Mouse (Mus musculus) liver, embryonic 14.5 days (tissue): ENCODE measurements around the gene Nhsl2. TPM values are rescaled to one million over a fixed set of nuclear protein-coding genes. Genes with fewer than 3 reads are reported as not detected.

Source experiments
- ATAC-seq: fragments of 200-750 bp; cut with Nextera tagmentation; 2 replicates; pipeline ENCODE4 v1.8.0; 2017; ENCODE audit warnings: moderate number of reproducible peaks, mild to moderate bottlenecking, moderate library complexity; ENCODE audit not compliant: insufficient read depth
- DNase-seq, 3 experiments: peaks; one replicate each; pipeline ENCODE4 v3.0.0-alpha.2; 2012 to 2013; ENCODE audit warnings: low read depth in 3 of 3, low spot score in 3 of 3
- H3K27ac ChIP-seq: fragments of 300-500 bp; sonication (generic); 2 replicates; pipeline ENCODE4 v1.5.1; 2014; ENCODE audit warnings: moderate library complexity, mild to moderate bottlenecking, control low read depth, inconsistent platforms
- H3K27me3 ChIP-seq: fragments of 300-500 bp; sonication (generic); 2 replicates; pipeline ENCODE4 v1.6.1; 2014; ENCODE audit warnings: mild to moderate bottlenecking, low read length, moderate library complexity; ENCODE audit not compliant: control insufficient read depth, insufficient read depth
- H3K36me3 ChIP-seq: fragments of 300-500 bp; sonication (generic); replicated peaks from 2 replicates; pipeline ENCODE4 v1.6.1; 2014; ENCODE audit warnings: low read depth; ENCODE audit not compliant: control insufficient read depth, insufficient read depth
- H3K4me1 ChIP-seq, 2 experiments: fragments of 200-500 bp in 1 of 2; fragments of 300-500 bp in 1 of 2; sonication (generic) in 1 of 2; replicated peaks; 2 replicates each; pipeline ENCODE4 v1.6.1; 2012 to 2014; ENCODE audit warnings: antibody characterized with exemption in 1 of 2, inconsistent platforms in 1 of 2, low read length in 1 of 2; ENCODE audit not compliant: control insufficient read depth in 2 of 2, insufficient read depth in 2 of 2
- H3K4me2 ChIP-seq: fragments of 300-500 bp; sonication (generic); 2 replicates; pipeline ENCODE4 v1.6.1; 2014; ENCODE audit warnings: low read depth, mild to moderate bottlenecking, control low read depth, moderate library complexity
- H3K4me3 ChIP-seq, 2 experiments: fragments of 200-500 bp in 1 of 2; fragments of 300-500 bp in 1 of 2; sonication (generic) in 1 of 2; 2 replicates each; pipeline ENCODE4 v1.5.1; 2012 to 2014; ENCODE audit warnings: low read depth in 2 of 2, low read length in 2 of 2, mild to moderate bottlenecking in 2 of 2, control low read depth in 1 of 2, inconsistent platforms in 1 of 2, moderate library complexity in 1 of 2; ENCODE audit not compliant: insufficient read depth in 1 of 2
- H3K9ac ChIP-seq: fragments of 300-500 bp; sonication (generic); replicated peaks from 2 replicates; pipeline ENCODE4 v1.6.1; 2014; ENCODE audit warnings: mild to moderate bottlenecking, control low read depth, moderate library complexity
- H3K9me3 ChIP-seq: fragments of 300-500 bp; sonication (generic); 2 replicates; pipeline ENCODE4 v1.6.1; 2016; ENCODE audit warnings: low read length, mixed read lengths; ENCODE audit not compliant: control insufficient read depth
- CTCF ChIP-seq: IDR thresholded peaks from 2 replicates; pipeline ENCODE4 v1.5.1; 2016; ENCODE audit warnings: antibody characterized with exemption, low read depth, control low read depth
- EP300 ChIP-seq: IDR thresholded peaks from 2 replicates; pipeline ENCODE4 v1.6.1; 2016; ENCODE audit warnings: antibody characterized with exemption, low read depth
- WGBS: fragments of 180-500 bp; shearing (Covaris S2); extraction: QIAGEN DNeasy Blood & Tissue Kit; methylation state at CpG from one replicate; pipeline ENCODE4 v1.1.7; 2014; ENCODE audit not compliant: insufficient replicate concordance; 5-methylcytosine and 5-hydroxymethylcytosine counted together
- polyA plus RNA-seq, 2 experiments: library from polyadenylated mRNA; depleted of rRNA in 1 of 2; stranded (reverse) in 1 of 2; unstranded in 1 of 2; fragments of >200 nt; fragmentation: Nextera tagmentation in 1 of 2; extraction: Ambion mirVana in 1 of 2; gene quantifications; 2 replicates each; pipeline versions ENCODE4 v1.2.1 to v1.2.3; 2012 to 2014

Gene Nhsl2
- polyA plus RNA-seq, 2 experiments, result 0.39 to 1.3 TPM

GRCm38 (mm10) chrX:102018890-102019289 is 169.7 kb downstream of the Nhsl2 start:
- H3K4me3 ChIP-seq, result no peak overlapping the region
- H3K36me3 ChIP-seq, result no peaks in the 10 kb centered on the region
- no peak overlapping the region for H3K9ac ChIP-seq
- no peak overlapping the region for H3K27ac ChIP-seq
- DNase-seq, result no peak
- WGBS, result 60% methylated on average over 3 of the region's 3 CpGs
- no peak for ATAC-seq
- no peak for TF ChIP-seq CTCF
- no peak for TF ChIP-seq EP300
- no peaks in the 10 kb centered on the region; the same call in 1 of the 2 replicates for H3K27me3 ChIP-seq
- H3K4me1 ChIP-seq, result no peaks in the 10 kb centered on the region; a peak in 1 of 4 replicates
- H3K9me3 ChIP-seq, result no peaks in the 10 kb centered on the region
- no peak overlapping the region for H3K4me2 ChIP-seq

GRCm38 (mm10) chrX:102019471-102020240 is 170.5 kb downstream of the Nhsl2 start:
- no peak for TF ChIP-seq CTCF
- no peak for TF ChIP-seq EP300
- H3K4me3 ChIP-seq, result no peak overlapping the region
- H3K4me1 ChIP-seq, result no peaks in the 10 kb centered on the region; a peak in 1 of 4 replicates
- DNase-seq (no peak), ATAC-seq (no peak)
- no peak overlapping the region for H3K4me2 ChIP-seq
- H3K27me3 ChIP-seq, result no peaks in the 10 kb centered on the region
- no peaks in the 10 kb centered on the region for H3K36me3 ChIP-seq
- 51% methylated on average over 7 of the region's 7 CpGs for WGBS
- H3K9me3 ChIP-seq, result no peaks in the 10 kb centered on the region
- H3K9ac ChIP-seq, result no peak overlapping the region
- H3K27ac ChIP-seq, result no peak overlapping the region

- 34% methylated on average over 3 of the region's 3 CpGs for WGBS
- Histone ChIP-seq H3K9ac (no peak overlapping the region), H3K4me3 (no peak overlapping the region), H3K36me3 (no peaks in the 10 kb centered on the region), H3K9me3 (no peaks in the 10 kb centered on the region), H3K27ac (no peak overlapping the region), H3K4me2 (no peak overlapping the region), H3K4me1 (no peaks in the 10 kb centered on the region), H3K27me3 (no peaks in the 10 kb centered on the region; the same call in 1 of the 2 replicates)
- no peak for DNase-seq
- TF ChIP-seq CTCF (no peak), EP300 (no peak)
- no peak for ATAC-seq
These were observed 175.8 kb downstream of the Nhsl2 start for GRCm38 (mm10) chrX:102024976-102025375.

DNA sequence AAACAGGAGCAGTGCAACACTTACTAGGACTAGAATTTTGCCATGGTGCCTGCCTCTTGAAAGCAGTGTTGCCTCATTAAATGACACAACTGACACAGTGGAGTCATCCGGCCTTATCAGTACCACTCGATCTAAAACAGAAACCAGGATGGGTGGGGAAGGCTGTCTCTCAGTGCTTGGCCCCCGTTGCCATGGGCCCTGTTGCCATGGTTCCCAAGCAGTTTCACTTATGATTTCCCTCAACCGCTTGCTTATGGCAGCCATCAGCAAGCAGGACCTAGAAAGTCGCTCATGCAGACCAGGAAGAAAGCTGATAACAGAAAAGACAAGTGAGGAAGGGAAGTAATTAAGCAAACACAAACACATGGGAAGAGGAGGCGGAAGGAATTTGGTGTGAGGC is 182.7 kb downstream of the Nhsl2 start:
- Histone ChIP-seq H3K9me3 (no peaks in the 10 kb centered on the region), H3K4me2 (no peak overlapping the region), H3K27me3 (no peaks in the 10 kb centered on the region; the same call in 1 of the 2 replicates), H3K4me3 (no peak overlapping the region), H3K9ac (no peak overlapping the region), H3K27ac (no peak overlapping the region), H3K36me3 (no peaks in the 10 kb centered on the region), H3K4me1 (peaks cover 0 to 5% of the 10 kb centered on the region in 2 experiments; a peak in 2 of 4 replicates)
- ATAC-seq (no peak), DNase-seq (peak in 1 of 3 experiments; percentile 14)
- TF ChIP-seq CTCF, result no peak
- no peak for TF ChIP-seq EP300
- WGBS, result 28% methylated on average over 6 of the region's 6 CpGs

GRCm38 (mm10) chrX:102032431-102032830 is 183.2 kb downstream of the Nhsl2 start:
- 71% methylated on average over 8 of the region's 8 CpGs for WGBS
- no peaks in the 10 kb centered on the region for H3K36me3 ChIP-seq

More at GRCm38 (mm10) chrX:102032431-102032830, 183.2 kb downstream of the Nhsl2 start:
- no peak overlapping the region for H3K4me2 ChIP-seq
- no peak overlapping the region for H3K27ac ChIP-seq
- ATAC-seq (no peak), DNase-seq (no peak)
- no peak for TF ChIP-seq EP300
- no peak for TF ChIP-seq CTCF
- peaks cover 0 to 7% of the 10 kb centered on the region in 2 experiments; a peak in 2 of 4 replicates for H3K4me1 ChIP-seq
- H3K4me3 ChIP-seq, result no peak overlapping the region
- no peak overlapping the region for H3K9ac ChIP-seq
- H3K27me3 ChIP-seq, result no peaks in the 10 kb centered on the region; the same call in 1 of the 2 replicates
- no peaks in the 10 kb centered on the region for H3K9me3 ChIP-seq
